Mouse (Mus musculus) hindbrain, embryonic 12.5 days (tissue): ENCODE results near the gene Polk. TPM values are rescaled to one million over a fixed set of nuclear protein-coding genes. Genes with fewer than 3 reads are reported as not detected.

Experiments used
- ATAC-seq: fragments of 200-750 bp; cut with Nextera tagmentation; 2 replicates; pipeline ENCODE4 v1.8.0; 2017; ENCODE audit warnings: moderate TSS enrichment; ENCODE audit not compliant: low FRiP score
- H3K27ac ChIP-seq: fragments of 300-500 bp; sonication (generic); 2 replicates; pipeline ENCODE4 v1.5.1; 2016; ENCODE audit warnings: mild to moderate bottlenecking
- H3K27me3 ChIP-seq: fragments of 300-500 bp; sonication (generic); 2 replicates; pipeline ENCODE4 v1.6.1; 2016; ENCODE audit warnings: mild to moderate bottlenecking
- H3K36me3 ChIP-seq: fragments of 300-500 bp; sonication (generic); 2 replicates; pipeline ENCODE4 v1.6.1; 2016; ENCODE audit warnings: mild to moderate bottlenecking
- H3K4me1 ChIP-seq: fragments of 300-500 bp; sonication (generic); 2 replicates; pipeline ENCODE4 v1.6.1; 2016
- H3K4me2 ChIP-seq: fragments of 300-500 bp; sonication (generic); replicated peaks from 2 replicates; pipeline ENCODE4 v1.6.1; 2016; ENCODE audit warnings: mild to moderate bottlenecking
- H3K4me3 ChIP-seq: fragments of 300-500 bp; sonication (generic); 2 replicates; pipeline ENCODE4 v1.5.1; 2016; ENCODE audit warnings: mild to moderate bottlenecking
- H3K9ac ChIP-seq: fragments of 300-500 bp; sonication (generic); 2 replicates; pipeline ENCODE4 v1.6.1; 2016; ENCODE audit warnings: mild to moderate bottlenecking, moderate library complexity
- H3K9me3 ChIP-seq: fragments of 300-500 bp; sonication (generic); replicated peaks from 2 replicates; pipeline ENCODE4 v1.6.1; 2016; ENCODE audit warnings: mild to moderate bottlenecking
- WGBS: fragments of 180-500 bp; shearing (Covaris S2); methylation state at CpG from one replicate; pipeline ENCODE4 v1.1.7; 2016; 5-methylcytosine and 5-hydroxymethylcytosine counted together
- polyA plus RNA-seq: library from polyadenylated mRNA; unstranded; fragments of >200 nt; fragmentation: Nextera tagmentation; extraction: Ambion mirVana; gene quantifications from 2 replicates; pipeline ENCODE4 v1.2.1, GENCODE M21; 2016

The Polk gene
- polyA plus RNA-seq, 1 experiment from 2014 or later: 7.4 TPM

DNA sequence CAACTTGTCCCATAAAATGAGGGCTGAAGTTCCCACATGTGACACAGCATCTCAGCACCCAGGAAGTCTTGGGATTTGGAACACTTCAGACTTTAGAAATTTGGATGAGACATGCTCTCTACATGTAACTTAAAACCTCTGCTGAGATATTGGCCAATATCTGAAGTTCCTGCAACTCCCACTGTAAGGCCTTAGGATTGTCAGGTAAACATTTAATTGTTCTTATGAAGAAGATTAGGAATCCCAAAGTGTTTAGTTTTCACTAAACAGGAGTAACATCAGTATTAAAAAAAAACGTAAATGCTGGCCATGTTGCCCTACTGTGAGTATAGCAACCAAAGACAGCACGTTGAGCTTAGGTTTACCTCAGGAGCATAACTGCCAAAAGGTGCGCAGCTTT, 51.9 kb downstream of the Polk start, which contains the start of gene Gm17622:
TSS of gene Gm17622 (plus strand) at position 301 of the 400 bp plus-strand sequence.
- no peak within 1 kb of the TSS for H3K4me2 ChIP-seq
- H3K36me3 ChIP-seq: 0 out of 2 replicates have a peak, but pooled peaks cover 3% of the 10 kb centered on the region
- H3K9ac ChIP-seq: no peak within 1 kb of the TSS
- no peak within 1 kb of the TSS for H3K4me3 ChIP-seq
- no peak for ATAC-seq
- no peak within 1 kb of the TSS for H3K27ac ChIP-seq
- 93% methylated on average over 3 of the region's 3 CpGs for WGBS
- H3K4me1 ChIP-seq: no peaks in the 10 kb centered on the region
- no peaks in the 10 kb centered on the region for H3K9me3 ChIP-seq
- H3K27me3 ChIP-seq: no peaks in the 10 kb centered on the region

DNA sequence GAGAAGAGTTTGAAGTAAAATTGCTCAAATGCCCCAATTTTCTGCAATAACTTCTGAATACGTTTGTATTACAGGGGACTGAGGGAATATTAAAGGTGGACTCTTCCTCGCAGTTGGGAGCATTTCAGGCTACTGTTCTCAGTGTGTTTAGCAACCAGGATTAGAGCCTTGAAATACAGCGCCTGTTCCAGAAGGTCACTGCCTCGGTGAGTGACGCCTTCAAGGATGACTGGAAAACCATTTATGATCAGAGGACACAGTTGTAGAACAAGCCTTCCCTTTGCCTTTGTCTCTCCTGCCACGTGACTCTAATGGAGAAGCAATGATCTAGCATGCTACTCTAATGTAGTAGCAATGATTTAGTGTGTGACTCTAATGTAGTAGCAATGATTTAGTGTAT, 54.4 kb downstream of the Polk start:
- H3K27ac ChIP-seq: no peak overlapping the region
- no peak overlapping the region for H3K9ac ChIP-seq
- no peak overlapping the region for H3K4me3 ChIP-seq
- 0 out of 2 replicates have a peak, but pooled peaks cover 3% of the 10 kb centered on the region for H3K36me3 ChIP-seq
- H3K27me3 ChIP-seq: no peaks in the 10 kb centered on the region
- H3K9me3 ChIP-seq: no peaks in the 10 kb centered on the region
- no peak for ATAC-seq
- 89% methylated on average over 6 of the region's 6 CpGs for WGBS
- H3K4me2 ChIP-seq: no peak overlapping the region
- no peaks in the 10 kb centered on the region for H3K4me1 ChIP-seq

DNA sequence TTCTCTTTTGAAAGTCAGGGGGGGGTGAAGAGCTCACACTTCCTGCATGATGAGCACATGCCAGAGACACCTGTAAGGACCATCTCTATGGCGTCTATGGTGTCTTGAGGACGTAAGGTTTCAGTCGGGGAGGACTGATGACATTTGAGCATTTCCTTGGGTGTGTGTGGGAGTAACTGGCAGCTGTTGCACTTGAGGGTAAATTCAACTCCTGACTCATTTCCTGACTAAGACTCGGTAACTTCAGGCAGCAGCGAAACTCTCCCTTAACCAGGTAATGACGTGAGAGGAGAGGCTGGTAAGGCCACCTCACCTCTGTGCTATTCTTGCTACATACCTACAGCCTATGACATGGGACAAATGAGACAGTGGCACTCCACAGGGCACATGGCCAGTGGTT, 55.1 kb downstream of the Polk start:
- 95% methylated on average over 6 of the region's 6 CpGs for WGBS
- H3K9ac ChIP-seq: no peak overlapping the region
- no peaks in the 10 kb centered on the region for H3K4me1 ChIP-seq
- H3K27ac ChIP-seq: no peak overlapping the region
- no peaks in the 10 kb centered on the region for H3K9me3 ChIP-seq
- H3K4me2 ChIP-seq: no peak overlapping the region
- H3K36me3 ChIP-seq: 0 out of 2 replicates have a peak, but pooled peaks cover 3% of the 10 kb centered on the region
- no peak overlapping the region for H3K4me3 ChIP-seq
- ATAC-seq: no peak
- H3K27me3 ChIP-seq: no peaks in the 10 kb centered on the region

DNA sequence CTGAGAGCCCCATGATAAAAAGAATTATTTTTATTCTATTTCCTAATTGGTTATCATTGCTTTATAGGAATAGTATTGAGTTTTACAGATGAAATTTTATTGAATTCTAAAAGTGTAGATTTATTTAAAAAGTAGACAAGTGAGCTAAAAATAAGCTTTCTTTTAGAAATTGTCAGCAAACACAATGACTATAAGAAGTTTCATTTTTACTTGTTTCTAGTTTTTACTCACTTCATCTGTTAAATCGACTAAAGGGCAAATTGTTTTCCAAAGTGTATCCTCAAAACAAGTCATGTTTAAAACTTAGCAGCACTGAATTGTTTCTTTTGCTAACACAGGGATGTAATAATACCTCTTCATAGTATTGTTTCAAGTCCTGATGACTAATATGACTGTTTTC, 63.4 kb downstream of the Polk start:
- Histone ChIP-seq H3K4me2 (no peak overlapping the region), H3K27ac (no peak overlapping the region), H3K4me1 (no peaks in the 10 kb centered on the region), H3K9ac (no peak overlapping the region), H3K4me3 (no peak overlapping the region), H3K9me3 (no peaks in the 10 kb centered on the region), H3K36me3 (no peaks in the 10 kb centered on the region), H3K27me3 (no peaks in the 10 kb centered on the region)
- 89% methylated on average over 1 of the region's 1 CpGs for WGBS
- ATAC-seq: no peak

DNA sequence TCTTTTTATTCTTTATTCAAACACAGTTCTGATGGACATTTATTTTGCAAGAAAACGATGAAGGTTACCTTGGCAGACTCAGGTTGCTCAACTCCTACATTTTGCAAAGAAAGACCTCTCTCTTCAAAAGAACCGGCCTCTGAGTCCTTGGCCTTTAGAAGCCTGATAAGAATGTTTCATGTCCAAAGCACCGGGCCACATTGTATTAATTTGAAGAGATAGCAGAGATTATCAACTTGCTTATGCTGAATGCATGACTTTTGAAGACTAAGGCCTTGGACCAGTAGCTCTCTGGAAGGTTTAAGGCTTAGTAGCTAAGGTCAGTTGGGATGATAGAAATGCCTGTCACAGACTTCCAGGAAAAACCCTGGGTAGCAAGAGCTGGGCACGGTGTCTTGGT, 65.2 kb downstream of the Polk start:
- no peak for ATAC-seq
- H3K27me3 ChIP-seq: no peaks in the 10 kb centered on the region
- H3K4me2 ChIP-seq: no peak overlapping the region
- H3K9ac ChIP-seq: no peak overlapping the region
- WGBS: 94% methylated on average over 4 of the region's 4 CpGs
- no peak overlapping the region for H3K4me3 ChIP-seq
- H3K27ac ChIP-seq: no peak overlapping the region
- H3K4me1 ChIP-seq: no peaks in the 10 kb centered on the region
- no peaks in the 10 kb centered on the region for H3K9me3 ChIP-seq
- H3K36me3 ChIP-seq: no peaks in the 10 kb centered on the region

DNA sequence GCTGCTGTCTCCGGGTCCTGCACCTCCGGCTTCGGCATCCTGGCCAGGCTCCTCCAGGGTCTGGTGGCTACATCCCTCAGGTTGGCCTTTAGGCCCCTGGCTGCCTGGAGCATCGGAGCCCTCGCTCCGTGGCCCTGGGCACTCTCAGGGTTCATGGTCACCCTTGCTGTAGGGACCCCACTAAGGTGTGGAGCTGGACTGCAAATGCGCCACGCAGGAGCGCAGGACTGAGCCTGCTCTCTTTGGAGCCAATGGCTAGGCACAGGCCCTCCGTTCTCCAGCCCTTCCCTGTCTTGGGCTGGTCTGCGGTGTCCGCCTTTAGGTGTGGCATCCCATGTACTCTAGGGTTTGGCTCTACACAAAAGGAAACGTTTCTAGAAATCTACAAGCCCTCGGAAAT, 71.4 kb downstream of the Polk start, which contains the start of gene Ankdd1b:
TSS of gene Ankdd1b (minus strand) at position 242 of the 400 bp plus-strand sequence.
- H3K36me3 ChIP-seq: no peaks in the 10 kb centered on the region
- no peak within 1 kb of the TSS for H3K27ac ChIP-seq
- no peaks in the 10 kb centered on the region for H3K9me3 ChIP-seq
- no peak within 1 kb of the TSS for H3K4me3 ChIP-seq
- WGBS: 94% methylated on average over 14 of the region's 14 CpGs
- no peaks in the 10 kb centered on the region for H3K27me3 ChIP-seq
- H3K4me2 ChIP-seq: no peak within 1 kb of the TSS
- H3K9ac ChIP-seq: no peak within 1 kb of the TSS
- no peaks in the 10 kb centered on the region for H3K4me1 ChIP-seq
- no peak for ATAC-seq

DNA sequence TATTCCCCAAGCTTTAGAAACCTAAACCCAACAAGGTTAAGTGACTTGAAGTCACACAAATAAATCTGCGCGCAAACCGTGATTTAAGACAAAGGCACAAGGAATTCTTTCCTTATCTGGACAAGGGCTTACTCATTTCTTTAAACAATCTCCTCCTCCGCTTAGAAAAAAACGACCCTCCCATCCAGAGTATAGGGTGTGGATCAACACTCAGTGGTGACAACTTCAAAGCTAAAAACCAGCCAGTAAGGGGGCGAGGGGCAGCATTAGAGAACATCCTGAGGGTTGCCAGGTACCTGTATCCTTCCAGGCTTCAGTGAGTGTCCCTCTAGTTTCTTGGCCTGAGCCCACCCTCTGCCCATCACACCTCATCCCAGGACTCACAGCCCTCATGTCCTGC, 71.8 kb downstream of the Polk start:
- no peaks in the 10 kb centered on the region for H3K36me3 ChIP-seq
- 88% methylated on average over 6 of the region's 6 CpGs for WGBS
- ATAC-seq: no peak
- H3K4me3 ChIP-seq: no peak overlapping the region
- H3K4me2 ChIP-seq: no peak overlapping the region
- no peak overlapping the region for H3K9ac ChIP-seq
- no peaks in the 10 kb centered on the region for H3K9me3 ChIP-seq
- H3K27ac ChIP-seq: no peak overlapping the region
- H3K27me3 ChIP-seq: no peaks in the 10 kb centered on the region
- no peaks in the 10 kb centered on the region for H3K4me1 ChIP-seq

DNA sequence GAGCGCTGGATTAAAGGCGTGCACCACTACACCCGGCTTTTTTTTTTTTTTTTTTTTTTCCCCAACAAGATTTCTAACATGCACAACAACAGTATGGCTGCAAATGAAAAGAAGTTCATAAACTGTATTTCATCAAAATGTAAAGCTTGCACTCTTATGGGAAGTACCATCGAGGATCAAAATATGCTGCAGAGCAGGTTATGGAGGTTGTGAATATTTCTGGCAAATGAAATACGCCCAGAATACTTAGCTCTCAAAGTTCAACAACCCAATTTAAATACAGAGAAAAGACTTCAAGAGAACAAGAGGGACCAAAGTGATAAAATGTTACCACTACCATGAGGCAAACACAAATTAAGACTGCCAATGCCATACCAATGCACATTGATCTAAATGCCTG, 73.7 kb downstream of the Polk start:
- ATAC-seq: no peak
- Histone ChIP-seq H3K36me3 (no peaks in the 10 kb centered on the region), H3K4me3 (no peak overlapping the region), H3K4me1 (no peaks in the 10 kb centered on the region), H3K27me3 (no peaks in the 10 kb centered on the region), H3K9ac (no peak overlapping the region), H3K4me2 (no peak overlapping the region), H3K27ac (no peak overlapping the region), H3K9me3 (no peaks in the 10 kb centered on the region)
- 87% methylated on average over 5 of the region's 5 CpGs for WGBS

DNA sequence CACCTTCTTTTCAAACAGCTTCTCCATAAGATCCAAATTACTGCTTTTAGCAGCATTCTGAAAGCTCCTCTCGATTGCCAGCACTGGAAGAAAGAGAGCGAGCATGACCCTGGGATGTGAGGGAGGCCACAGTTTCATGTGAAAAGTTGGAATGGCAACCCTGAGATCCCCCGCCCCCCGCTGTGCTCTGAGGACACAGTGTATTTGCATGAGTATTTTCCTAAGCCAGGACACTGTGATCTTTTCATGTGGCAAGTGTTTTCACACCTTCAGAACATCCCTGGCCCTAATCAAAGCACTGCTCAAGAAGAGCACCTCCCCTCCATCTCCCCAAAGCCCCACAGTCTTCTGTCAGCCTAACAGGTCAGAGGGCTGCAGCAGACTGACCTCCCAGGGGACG, 77.1 kb downstream of the Polk start:
- Histone ChIP-seq H3K9me3 (no peaks in the 10 kb centered on the region), H3K27me3 (no peaks in the 10 kb centered on the region), H3K36me3 (no peaks in the 10 kb centered on the region), H3K4me3 (no peak overlapping the region), H3K9ac (no peak overlapping the region), H3K4me2 (no peak overlapping the region), H3K4me1 (no peaks in the 10 kb centered on the region), H3K27ac (no peak overlapping the region)
- WGBS: 42% methylated on average over 5 of the region's 5 CpGs
- ATAC-seq: no peak

DNA sequence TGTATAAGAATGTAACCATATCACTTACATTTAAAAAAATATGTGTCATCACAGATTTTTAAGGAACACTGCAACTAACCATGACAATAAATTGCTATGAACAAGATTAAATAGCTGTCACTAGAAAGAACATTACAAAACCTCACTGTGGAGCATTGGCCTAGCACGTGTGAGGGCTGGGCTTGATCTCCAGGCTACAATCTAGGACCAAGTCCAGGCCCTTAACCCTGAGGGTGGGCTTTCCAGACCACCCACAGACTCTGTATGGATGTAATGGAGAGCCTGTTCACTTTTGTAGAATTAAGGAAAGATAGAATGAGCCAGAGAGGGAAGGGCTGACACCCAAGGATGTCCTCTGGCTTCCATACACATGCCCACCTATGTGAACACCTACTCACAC, 79.7 kb downstream of the Polk start:
- WGBS: 79% methylated on average over 1 of the region's 1 CpGs
- H3K36me3 ChIP-seq: no peaks in the 10 kb centered on the region
- H3K9me3 ChIP-seq: no peaks in the 10 kb centered on the region
- H3K27ac ChIP-seq: no peak overlapping the region
- H3K9ac ChIP-seq: no peak overlapping the region
- no peak for ATAC-seq
- H3K4me2 ChIP-seq: no peak overlapping the region
- no peaks in the 10 kb centered on the region for H3K4me1 ChIP-seq
- H3K4me3 ChIP-seq: no peak overlapping the region
- no peaks in the 10 kb centered on the region for H3K27me3 ChIP-seq

DNA sequence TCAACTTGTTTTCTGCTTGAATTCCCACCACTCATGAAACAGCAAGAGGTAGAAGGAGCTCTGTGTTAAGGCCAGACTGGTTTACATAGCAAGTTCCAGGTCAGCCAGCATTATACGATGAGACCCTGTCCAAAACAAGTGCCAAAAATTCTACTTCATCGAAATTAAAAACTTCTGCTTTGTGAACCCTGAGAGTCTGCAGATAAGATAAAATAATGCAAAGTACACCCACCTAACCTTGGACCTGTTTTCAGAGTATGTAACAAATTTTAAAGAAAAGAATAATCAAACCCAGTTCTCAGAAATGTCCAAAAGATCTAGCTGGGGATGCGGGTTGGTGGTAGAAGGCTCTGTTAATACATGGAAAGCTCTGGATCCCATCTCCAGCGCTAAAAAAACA, 83.8 kb downstream of the Polk start:
- no peaks in the 10 kb centered on the region for H3K4me1 ChIP-seq
- no peak overlapping the region for H3K4me3 ChIP-seq
- no peak overlapping the region for H3K27ac ChIP-seq
- no peak overlapping the region for H3K4me2 ChIP-seq
- H3K27me3 ChIP-seq: no peaks in the 10 kb centered on the region
- no peak for ATAC-seq
- WGBS: 86% methylated on average over 4 of the region's 4 CpGs
- no peaks in the 10 kb centered on the region for H3K9me3 ChIP-seq
- H3K36me3 ChIP-seq: no peaks in the 10 kb centered on the region
- H3K9ac ChIP-seq: no peak overlapping the region

DNA sequence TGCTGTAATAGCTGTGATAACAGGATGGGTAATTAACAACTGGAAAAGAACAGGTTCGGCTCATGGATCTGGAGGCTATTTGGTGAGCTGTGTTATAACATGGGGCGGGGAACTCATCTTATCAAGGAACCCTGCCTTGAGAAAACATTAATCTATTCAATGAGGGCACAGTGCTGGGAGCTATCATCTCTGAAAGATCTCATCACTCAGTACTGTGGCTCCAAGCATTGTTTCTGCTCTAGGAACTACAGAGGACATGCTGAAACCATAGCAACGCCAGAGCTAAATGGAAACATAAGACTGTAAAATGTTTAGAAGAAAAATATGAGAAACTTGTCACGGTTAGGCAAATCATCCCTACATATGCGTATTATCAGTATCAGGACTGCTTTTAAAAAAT, 84.4 kb downstream of the Polk start:
- Histone ChIP-seq H3K36me3 (no peaks in the 10 kb centered on the region), H3K9me3 (no peaks in the 10 kb centered on the region), H3K4me2 (no peak overlapping the region), H3K4me3 (no peak overlapping the region), H3K27me3 (no peaks in the 10 kb centered on the region), H3K9ac (no peak overlapping the region), H3K27ac (no peak overlapping the region), H3K4me1 (no peaks in the 10 kb centered on the region)
- 87% methylated on average over 5 of the region's 5 CpGs for WGBS
- ATAC-seq: no peak

DNA sequence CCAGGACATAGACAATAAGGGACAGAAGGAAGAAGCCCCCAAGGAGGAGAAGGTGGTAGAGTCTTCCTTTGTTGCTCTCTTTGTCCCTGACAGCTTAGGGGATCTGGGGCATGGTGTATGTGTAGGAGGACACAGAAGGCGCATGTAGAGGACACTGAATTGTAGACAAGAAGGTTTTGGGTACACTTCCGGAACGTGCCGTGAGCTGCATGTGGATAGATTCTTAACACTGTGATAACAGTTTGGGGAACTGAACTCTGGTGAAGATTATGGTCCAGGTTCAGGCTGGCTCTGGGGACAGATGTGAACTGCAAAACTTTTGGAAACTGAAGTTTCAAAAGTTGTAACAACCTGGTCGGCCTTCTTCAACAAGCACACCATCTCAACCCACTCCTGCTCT, 84.8 kb downstream of the Polk start:
- ATAC-seq: no peak
- Histone ChIP-seq H3K27ac (no peak overlapping the region), H3K4me2 (no peak overlapping the region), H3K4me3 (no peak overlapping the region), H3K9ac (no peak overlapping the region), H3K9me3 (no peaks in the 10 kb centered on the region), H3K36me3 (no peaks in the 10 kb centered on the region), H3K27me3 (no peaks in the 10 kb centered on the region), H3K4me1 (no peaks in the 10 kb centered on the region)
- WGBS: 95% methylated on average over 5 of the region's 5 CpGs
